ENCODE assay signal across 11 mouse cellular contexts in genomic region chr11:96436525-96436924, GRCm38 (mm10). TPM values are rescaled to one million over a fixed set of nuclear protein-coding genes. Genes with fewer than 3 reads are reported as not detected.
DNase-seq lines count a peak whose midpoint lies in the region; ATAC-seq and TF ChIP-seq lines count a peak whose summit lies in the region.
"Had no signal": no experiment of that assay in that cellular context is flagged by ENCODE, and none has a peak within 500 bp of the region (broad histone marks: within the 10 kb centered on the region; RNA-seq: fewer than 3 reads in every experiment).

No protein-coding gene starts in this region.

- peaks cover 9% of the 10 kb centered on the region for H3K4me1 ChIP-seq in forebrain, embryonic 10.5 days
- peaks cover 3% of the 10 kb centered on the region for H3K4me1 ChIP-seq in forebrain, embryonic 16.5 days (replicated peaks; ENCODE audit: control insufficient read depth, insufficient read depth, low read length)
- H3K4me1 ChIP-seq in CH12.LX (ENCODE audit: control insufficient read depth in 1 of 2, insufficient read depth in 2 of 2), result peaks cover 3 to 13% of the 10 kb centered on the region in 2 experiments
- peaks cover 3% of the 10 kb centered on the region; the same call in 1 of the 2 replicates for H3K4me1 ChIP-seq in embryonic facial prominence, embryonic 13.5 days
- peaks cover 17% of the 10 kb centered on the region for H3K4me1 ChIP-seq in midbrain, embryonic 13.5 days (replicated peaks)
- no peaks in the 10 kb centered on the region for H3K4me1 ChIP-seq in heart, embryonic 12.5 days (replicated peaks)
- H3K4me1 ChIP-seq: heart, embryonic 13.5 days; liver, embryonic 15.5 days had no signal

- no peaks in the 10 kb centered on the region for H3K36me3 ChIP-seq in forebrain, embryonic 10.5 days (replicated peaks)
- no peaks in the 10 kb centered on the region for H3K36me3 ChIP-seq in forebrain, embryonic 16.5 days (ENCODE audit: control insufficient read depth, insufficient read depth)
- no peaks in the 10 kb centered on the region for H3K36me3 ChIP-seq in CH12.LX (replicated peaks in 1 of 2; ENCODE audit: control insufficient read depth in 1 of 2, insufficient read depth in 1 of 2, low read length in 1 of 2)
- H3K36me3 ChIP-seq in embryonic facial prominence, embryonic 13.5 days, result no peaks in the 10 kb centered on the region
- no peaks in the 10 kb centered on the region for H3K36me3 ChIP-seq in midbrain, embryonic 13.5 days
- no peaks in the 10 kb centered on the region for H3K36me3 ChIP-seq in heart, embryonic 12.5 days
- H3K36me3 ChIP-seq: heart, embryonic 13.5 days; liver, embryonic 15.5 days had no signal

- TF ChIP-seq RAD21 in CH12.LX (IDR thresholded peaks at IDR 0.05; ENCODE audit: low read depth, low read length), result no peak

- H3K9me3 ChIP-seq in forebrain, embryonic 10.5 days, result no peaks in the 10 kb centered on the region
- H3K9me3 ChIP-seq in forebrain, embryonic 16.5 days (ENCODE audit: control insufficient read depth, low read length), result no peaks in the 10 kb centered on the region
- no peaks in the 10 kb centered on the region for H3K9me3 ChIP-seq in CH12.LX (replicated peaks; ENCODE audit: low read length)
- no peaks in the 10 kb centered on the region for H3K9me3 ChIP-seq in embryonic facial prominence, embryonic 13.5 days
- H3K9me3 ChIP-seq in midbrain, embryonic 13.5 days, result no peaks in the 10 kb centered on the region
- H3K9me3 ChIP-seq in heart, embryonic 12.5 days (replicated peaks), result no peaks in the 10 kb centered on the region
- H3K9me3 ChIP-seq: heart, embryonic 13.5 days; liver, embryonic 15.5 days had no signal

- TF ChIP-seq EP300 in CH12.LX (IDR thresholded peaks at IDR 0.05; ENCODE audit: low read length), result no peak

- TF ChIP-seq CTCF in CH12.LX (conservative IDR thresholded peaks at IDR 0.05 in 1 of 2, IDR thresholded peaks at IDR 0.05 in 1 of 2; ENCODE audit: low read depth in 2 of 2, low read length in 2 of 2), result no peak

- peaks cover 26% of the 10 kb centered on the region for H3K27me3 ChIP-seq in forebrain, embryonic 10.5 days (ENCODE audit: poor library complexity, severe bottlenecking)
- H3K27me3 ChIP-seq in forebrain, embryonic 16.5 days (replicated peaks; ENCODE audit: control insufficient read depth, insufficient read depth, low read length), result no peaks in the 10 kb centered on the region; the same call in 1 of the 2 replicates
- H3K27me3 ChIP-seq in CH12.LX (replicated peaks), result peaks cover 60% of the 10 kb centered on the region
- peaks cover 28% of the 10 kb centered on the region for H3K27me3 ChIP-seq in embryonic facial prominence, embryonic 13.5 days
- 0 out of 2 replicates have a peak, but pooled peaks cover 3% of the 10 kb centered on the region for H3K27me3 ChIP-seq in midbrain, embryonic 13.5 days
- peaks cover 47% of the 10 kb centered on the region for H3K27me3 ChIP-seq in heart, embryonic 12.5 days (replicated peaks)

- 37% methylated on average over 7 of the region's 7 CpGs for WGBS in forebrain, embryonic 10.5 days
- 38% methylated on average over 7 of the region's 7 CpGs for WGBS in forebrain, embryonic 16.5 days
- 30% methylated on average over 7 of the region's 7 CpGs for WGBS in embryonic facial prominence, embryonic 13.5 days
- WGBS in midbrain, embryonic 13.5 days, result 45% methylated on average over 7 of the region's 7 CpGs
- 44% methylated on average over 7 of the region's 7 CpGs for WGBS in heart, embryonic 12.5 days

- in situ Hi-C loops in CH12.LX (cut with MboI; ENCODE audit: low pct_ligation_motif_present, low pct_unique_long_range_greater_than_20kb, low sequenced_read_pairs), result loop anchor here (25.0 kb wide), 1 partner anchor 426 kb away; no protein-coding TSS in a partner anchor

- H3K9ac ChIP-seq in forebrain, embryonic 16.5 days (replicated peaks; ENCODE audit: low read depth, low read length), result no peak overlapping the region
- no peak overlapping the region for H3K9ac ChIP-seq in CH12.LX (ENCODE audit: insufficient read depth, low read depth)
- H3K9ac ChIP-seq in embryonic facial prominence, embryonic 13.5 days, result no peak overlapping the region
- H3K9ac ChIP-seq in midbrain, embryonic 13.5 days (replicated peaks), result no peak overlapping the region
- no peak overlapping the region for H3K9ac ChIP-seq in heart, embryonic 12.5 days
- H3K9ac ChIP-seq: heart, embryonic 13.5 days; liver, embryonic 15.5 days had no signal

- dilution Hi-C loops in CH12.LX (cut with MboI; ENCODE audit: extremely low pct_ligation_motif_present, extremely low pct_unique_long_range_greater_than_20kb, low sequenced_read_pairs), result no loop called here

- peak; percentile 23 for DNase-seq in forebrain, embryonic 10.5 days (ENCODE audit: extremely low spot score, low spot score)
- no peak for DNase-seq in CH12.LX (ENCODE audit: extremely low read depth)
- DNase-seq in cerebellum, postnatal 36 days, result no peak
- DNase-seq: cerebellum, adult 11-12 months had no signal

- no peak overlapping the region for H3K4me2 ChIP-seq in forebrain, embryonic 16.5 days (ENCODE audit: low read length)
- no peak overlapping the region for H3K4me2 ChIP-seq in CH12.LX (ENCODE audit: insufficient read depth, low read depth, poor library complexity, severe bottlenecking)
- 0 out of 2 replicates have a peak overlapping the region, but pooled peaks have one; percentile 29 for H3K4me2 ChIP-seq in embryonic facial prominence, embryonic 13.5 days
- peak overlapping the region; percentile 26; the same call in 1 of the 2 replicates for H3K4me2 ChIP-seq in midbrain, embryonic 13.5 days (replicated peaks)
- no peak overlapping the region for H3K4me2 ChIP-seq in heart, embryonic 12.5 days
- H3K4me2 ChIP-seq: heart, embryonic 13.5 days; liver, embryonic 15.5 days had no signal

- H3K4me3 ChIP-seq in forebrain, embryonic 10.5 days, result no peak overlapping the region
- no peak overlapping the region for H3K4me3 ChIP-seq in forebrain, embryonic 16.5 days (replicated peaks; ENCODE audit: low read length)
- no peak overlapping the region for H3K4me3 ChIP-seq in CH12.LX (replicated peaks in 1 of 3; ENCODE audit: low read depth in 2 of 3, low read length in 2 of 3, poor library complexity in 1 of 3)
- no peak overlapping the region for H3K4me3 ChIP-seq in embryonic facial prominence, embryonic 13.5 days
- H3K4me3 ChIP-seq in midbrain, embryonic 13.5 days (replicated peaks), result no peak overlapping the region; the same call in 1 of the 2 replicates
- H3K4me3 ChIP-seq in heart, embryonic 12.5 days, result no peak overlapping the region
- H3K4me3 ChIP-seq: heart, embryonic 13.5 days; liver, embryonic 15.5 days had no signal

- ATAC-seq in forebrain, embryonic 16.5 days, result no peak; the same call in 1 of the 2 replicates
- no peak for ATAC-seq in embryonic facial prominence, embryonic 13.5 days (ENCODE audit: insufficient number of reproducible peaks, insufficient read depth, low FRiP score, low TSS enrichment, low read depth)
- no peak for ATAC-seq in midbrain, embryonic 13.5 days
- ATAC-seq in granulocyte monocyte progenitor cell, adult 5-6 weeks (replicated peaks; ENCODE audit: poor library complexity, severe bottlenecking), result no peak
- ATAC-seq in heart, embryonic 12.5 days (ENCODE audit: insufficient number of reproducible peaks, low FRiP score), result no peak

- no peak for TF ChIP-seq POLR2A in CH12.LX (IDR thresholded peaks at IDR 0.05; ENCODE audit: low read depth, low read length)

- H3K27ac ChIP-seq in forebrain, embryonic 10.5 days, result no peak overlapping the region
- no peak overlapping the region for H3K27ac ChIP-seq in forebrain, embryonic 16.5 days (ENCODE audit: low read length)
- no peak overlapping the region for H3K27ac ChIP-seq in CH12.LX (ENCODE audit: insufficient read depth, low read depth)
- H3K27ac ChIP-seq in embryonic facial prominence, embryonic 13.5 days, result no peak overlapping the region
- H3K27ac ChIP-seq in midbrain, embryonic 13.5 days, result no peak overlapping the region
- no peak overlapping the region for H3K27ac ChIP-seq in heart, embryonic 12.5 days (ENCODE audit: poor library complexity, severe bottlenecking)
- H3K27ac ChIP-seq: heart, embryonic 13.5 days; liver, embryonic 15.5 days had no signal

- no peaks in the 10 kb centered on the region for H3K79me2 ChIP-seq in CH12.LX (replicated peaks; ENCODE audit: control insufficient read depth, extremely low read depth, insufficient read depth, poor library complexity, severe bottlenecking)

TF ChIP-seq in CH12.LX, 34 proteins besides CTCF, POLR2A, EP300 and RAD21:
- no peak for TF ChIP-seq E2F4 (IDR thresholded peaks at IDR 0.05; ENCODE audit: insufficient replicate concordance, low read depth, low read length)
- TF ChIP-seq USF2 (conservative IDR thresholded peaks at IDR 0.05; ENCODE audit: low read depth, low read length), result peak; percentile 75
- TF ChIP-seq IRF4 (IDR thresholded peaks at IDR 0.05; ENCODE audit: low read depth, low read length), result no peak
- peak; percentile 73 for TF ChIP-seq USF1 (IDR thresholded peaks at IDR 0.05; ENCODE audit: low read depth, low read length)
- peak; percentile 27; the same call in 1 of the 2 replicates for TF ChIP-seq BHLHE40 (IDR thresholded peaks at IDR 0.05; ENCODE audit: low read depth, low read length)
- no peak for TF ChIP-seq MAFK (IDR thresholded peaks at IDR 0.05; ENCODE audit: insufficient replicate concordance, low read length)
- no peak for TF ChIP-seq NRF1 (IDR thresholded peaks at IDR 0.05; ENCODE audit: low read depth, low read length)
- TF ChIP-seq NELFE (IDR thresholded peaks at IDR 0.05; ENCODE audit: low read depth, low read length), result no peak

RNA-seq across cellular contexts. Expression of gene Skap1, which starts 27.9 kb away (rescaled TPM):
- polyA plus RNA-seq in forebrain, embryonic 10.5 days (2016; fragmentation: Nextera tagmentation; extraction: Ambion mirVana), result 1.7 and 2.2 TPM in 2 replicates
- 2.1 and 3.4 TPM in 2 replicates for polyA plus RNA-seq in forebrain, embryonic 16.5 days (2015; fragmentation: Nextera tagmentation; extraction: Ambion mirVana)
- total RNA-seq in CH12.LX (2012; rRNA removed) (not detected in 2 replicates), CH12.LX (2014; rRNA removed) (not detected in 2 replicates)
- polyA plus RNA-seq in CH12.LX (2012; ENCODE audit: insufficient read length, low read depth), result not detected in 2 replicates
- 0.49 and 0.61 TPM in 2 replicates for polyA plus RNA-seq in embryonic facial prominence, embryonic 13.5 days (2015; fragmentation: Nextera tagmentation; extraction: Ambion mirVana)
- 3.4 and 4.0 TPM in 2 replicates for polyA plus RNA-seq in midbrain, embryonic 13.5 days (2015; fragmentation: Nextera tagmentation; extraction: Ambion mirVana)
- total RNA-seq in granulocyte monocyte progenitor cell, adult 5-6 weeks (2014; fragmentation: Nextera tagmentation), result not detected in 2 replicates
- total RNA-seq in granulocyte monocyte progenitor cell, adult 5-6 weeks (2017), result 0.22 and 0.98 TPM in 2 replicates
- 0.50 and 0.60 TPM in 2 replicates for polyA plus RNA-seq in heart, embryonic 12.5 days (2016; fragmentation: Nextera tagmentation; extraction: Ambion mirVana)

Comparison
In these comparisons a context has a peak if more than half of its experiments do, and no peak if none do; other contexts are left out.
1. H3K4me2 ChIP-seq: peak in embryonic facial prominence, embryonic 13.5 days (single experiment) and midbrain, embryonic 13.5 days (single experiment); none in forebrain, embryonic 16.5 days (single experiment), CH12.LX (single experiment) and heart, embryonic 12.5 days (single experiment).